Mouse (Mus musculus) bone marrow, adult 2 months (tissue): Measurements from ENCODE around the gene Insc.

Experiments used
- CTCF ChIP-seq: fragments of 200-500 bp; IDR thresholded peaks from 2 replicates; pipeline ENCODE4 v1.5.1; 2011; ENCODE audit warnings: low read length, control low read depth; ENCODE audit not compliant: control insufficient read depth, insufficient read depth
- POLR2A ChIP-seq: fragments of 200-500 bp; IDR thresholded peaks from 2 replicates; pipeline ENCODE4 v1.6.1; 2011; ENCODE audit warnings: low read depth, mild to moderate bottlenecking, control low read depth, low read length, borderline replicate concordance; ENCODE audit not compliant: control insufficient read depth

DNA sequence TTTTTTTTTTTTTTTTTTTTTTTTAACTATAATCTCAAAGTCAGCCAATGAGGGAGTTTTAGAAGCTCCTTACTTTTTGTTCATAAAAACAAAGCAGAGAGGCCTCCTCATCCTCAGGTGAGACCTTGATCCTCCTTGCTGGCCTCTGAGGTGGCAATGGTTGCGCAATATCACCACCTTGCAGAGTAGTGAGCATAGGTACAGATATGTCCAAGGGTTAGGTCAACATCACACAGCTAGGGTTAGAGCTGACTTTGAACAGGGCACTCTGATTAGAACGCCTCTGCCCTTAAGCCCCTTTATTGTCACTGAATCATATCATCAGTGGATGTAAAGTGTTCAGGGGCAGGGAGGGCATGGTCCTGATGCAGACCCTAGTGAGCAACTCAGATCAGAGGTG, 131.1 kb downstream of the Insc start:
- no peak for TF ChIP-seq POLR2A
- TF ChIP-seq CTCF = no peak
